Mouse (Mus musculus) monocyte, adult 5-6 weeks (primary cell): Measurements from ENCODE around the gene Rgs9. TPM values are rescaled to one million over a fixed set of nuclear protein-coding genes. Genes with fewer than 3 reads are reported as not detected.
"Not testable (repeated sequence)": the region's sequence is repeated elsewhere in the genome, so short reads cannot be mapped to it uniquely, and the experiment has no call there.

ENCODE experiments used
- ATAC-seq: fragments of 153-309, 156-312 bp; replicated peaks from 2 replicates; pipeline ENCODE4 v1.8.0; 2017; ENCODE audit warnings: mild to moderate bottlenecking; ENCODE audit not compliant: low TSS enrichment, insufficient number of reproducible peaks, severe bottlenecking, poor library complexity, low FRiP score
- total RNA-seq: library from RNA; stranded (forward); fragments of 200-1000, 200-491, 200-594 nt; gene quantifications from 3 replicates; pipeline ENCODE4 v1.2.3, GENCODE M21; 2017

Rgs9 gene
- total RNA-seq, 1 experiment from 2014 or later: 0.19 TPM

DNA sequence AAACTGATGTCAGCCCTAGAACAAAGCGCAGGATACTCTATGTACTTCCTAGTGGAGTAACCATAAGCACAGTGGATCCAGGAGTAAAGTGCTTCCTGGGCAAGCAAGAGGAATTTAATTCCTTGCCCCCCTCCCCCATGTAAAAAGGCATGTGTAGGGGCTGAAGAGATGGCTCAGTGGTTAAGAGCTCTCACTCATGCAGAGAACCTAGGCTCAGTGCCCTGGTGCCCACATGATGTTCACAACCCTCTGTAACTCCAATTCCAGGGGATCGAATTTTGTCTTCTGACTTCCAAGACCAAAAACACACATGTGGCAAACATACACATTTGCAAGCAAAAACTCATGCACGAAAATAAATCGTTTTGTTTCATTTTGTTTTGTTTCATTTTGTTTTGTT is 21.5 kb upstream of the Rgs9 start:
- ATAC-seq: no peak

DNA sequence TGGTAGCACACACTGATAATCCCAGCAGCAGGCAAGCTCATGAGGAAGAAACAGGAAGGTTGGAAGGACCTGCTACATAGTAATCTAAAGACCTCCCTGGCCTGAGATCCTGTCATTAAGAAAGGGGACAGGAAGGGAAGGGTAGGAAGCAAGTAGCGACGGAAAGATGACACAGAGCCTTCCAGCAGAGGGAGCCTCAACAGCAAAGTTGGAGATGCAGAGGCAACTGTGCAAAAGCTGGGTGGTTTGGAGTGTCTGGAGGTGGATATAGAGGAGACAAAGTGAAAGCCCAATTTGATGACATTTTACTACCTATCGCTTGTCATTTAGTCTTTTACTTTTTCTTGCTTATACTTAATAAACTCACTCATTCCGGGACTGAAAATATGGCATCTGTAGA is 19.0 kb upstream of the Rgs9 start:
- 0 out of 2 replicates have a peak, but pooled peaks have one; percentile 24 for ATAC-seq

DNA sequence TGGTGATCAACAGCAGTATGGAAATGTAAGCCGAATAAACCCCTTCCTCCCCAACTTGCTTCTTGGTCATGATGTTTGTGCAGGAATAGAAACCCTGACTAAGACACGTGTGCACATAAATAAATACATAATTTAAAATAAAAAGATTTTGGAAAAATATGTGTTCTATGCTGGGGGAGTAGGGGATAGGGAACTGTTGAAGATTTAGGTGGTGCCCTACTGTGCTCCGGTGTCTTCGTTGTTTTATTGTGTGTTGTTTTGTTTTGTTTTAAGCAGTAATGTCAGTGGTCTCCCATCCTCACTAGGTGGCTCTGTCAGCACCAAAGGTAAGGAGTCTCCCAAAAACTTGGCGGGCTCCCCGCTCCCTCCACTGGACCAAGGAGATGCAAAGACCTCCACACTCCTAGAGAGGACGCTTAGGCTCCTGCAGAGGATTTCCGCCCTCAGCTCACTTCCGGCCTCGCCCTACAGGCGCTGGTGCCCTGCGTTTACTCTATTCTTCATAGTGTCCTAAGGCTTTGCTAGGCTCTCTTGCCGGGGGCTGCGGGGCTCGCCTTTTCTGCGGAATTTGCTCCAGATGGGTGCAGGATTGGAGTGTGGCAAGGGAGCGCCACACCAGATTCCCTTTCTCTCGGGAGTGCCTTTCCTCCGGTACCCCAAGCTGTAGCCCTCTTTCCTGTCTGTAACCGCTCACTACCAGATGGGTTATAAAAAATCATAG is 14.1 kb upstream of the Rgs9 start:
- ATAC-seq: peak; percentile 83

DNA sequence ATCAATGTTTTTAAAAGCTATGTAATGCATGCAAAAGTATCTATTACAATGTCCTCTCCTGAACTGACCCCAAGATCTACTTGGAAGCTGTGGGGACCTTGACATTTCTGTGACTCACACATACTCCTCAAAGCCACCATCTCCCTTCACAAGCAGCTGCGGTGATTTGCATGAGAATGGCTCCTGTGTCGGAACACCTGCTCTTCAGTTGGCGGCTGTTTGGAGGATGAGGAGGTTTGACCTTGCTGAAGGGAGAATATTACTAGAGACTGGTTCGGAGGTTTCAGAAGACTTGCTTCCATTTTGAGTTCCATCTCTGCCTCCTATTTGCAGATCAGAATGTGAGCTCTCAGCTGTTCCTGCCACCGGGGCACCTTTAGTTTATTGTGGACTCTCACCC is 7.8 kb upstream of the Rgs9 start:
- no peak for ATAC-seq

DNA sequence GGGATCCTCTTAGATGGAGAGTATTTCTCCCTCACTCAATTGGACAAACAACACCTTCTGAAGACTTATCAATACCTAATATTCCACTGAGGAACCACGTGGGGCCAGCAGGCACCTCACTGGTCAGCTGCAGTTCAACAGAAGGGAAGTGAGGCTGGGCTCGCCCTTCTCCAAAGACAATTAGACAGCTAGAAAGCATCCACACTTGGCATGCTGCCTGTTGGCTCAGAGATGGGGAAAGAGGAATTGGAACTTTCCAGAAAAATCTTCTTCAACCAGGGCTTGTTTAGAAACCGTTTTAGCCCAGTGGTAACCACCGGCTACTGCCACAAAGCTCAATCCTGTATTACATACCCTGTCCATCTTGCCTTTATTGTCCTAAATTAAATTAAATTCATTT is 4.4 kb upstream of the Rgs9 start:
- ATAC-seq: no peak

DNA sequence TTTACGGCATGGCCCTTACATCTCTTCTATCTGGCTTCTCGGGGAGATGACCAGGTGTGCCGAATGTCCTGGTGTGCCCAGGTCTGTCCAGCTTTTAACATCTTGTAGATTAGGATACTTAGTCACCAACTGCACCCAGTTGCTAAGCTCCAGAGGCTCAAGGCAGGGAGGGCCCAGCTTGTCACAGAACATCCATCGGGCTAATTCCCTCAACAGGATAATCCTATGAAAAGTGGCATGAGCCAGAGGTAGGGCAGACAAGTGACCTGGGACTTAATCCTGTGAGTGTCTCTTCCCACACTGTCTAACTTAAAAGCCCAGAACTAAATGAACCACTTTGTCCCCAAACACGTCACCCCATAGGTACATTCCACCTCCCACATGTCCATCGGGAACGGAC is 898 bp downstream of the Rgs9 start:
- no peak for ATAC-seq

DNA sequence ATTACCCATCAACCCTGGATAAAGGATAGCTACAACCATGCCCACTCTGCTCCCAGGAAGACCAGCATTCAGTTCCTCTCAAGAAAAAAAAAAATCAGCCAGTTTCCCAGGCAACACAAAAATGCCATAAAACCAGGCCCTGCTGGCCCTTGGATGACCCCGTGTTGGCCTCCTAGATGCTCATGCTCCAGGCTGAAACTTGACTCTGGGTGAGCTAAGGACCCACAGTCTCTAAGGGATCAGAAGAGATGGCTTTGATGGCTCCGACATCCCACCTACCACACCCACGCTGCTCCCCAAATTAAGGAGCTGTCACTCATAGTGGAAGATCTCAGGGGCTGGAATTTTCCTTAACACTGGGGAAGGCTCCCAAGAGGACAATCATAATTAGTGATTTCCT is 5.9 kb downstream of the Rgs9 start:
- ATAC-seq: no peak

DNA sequence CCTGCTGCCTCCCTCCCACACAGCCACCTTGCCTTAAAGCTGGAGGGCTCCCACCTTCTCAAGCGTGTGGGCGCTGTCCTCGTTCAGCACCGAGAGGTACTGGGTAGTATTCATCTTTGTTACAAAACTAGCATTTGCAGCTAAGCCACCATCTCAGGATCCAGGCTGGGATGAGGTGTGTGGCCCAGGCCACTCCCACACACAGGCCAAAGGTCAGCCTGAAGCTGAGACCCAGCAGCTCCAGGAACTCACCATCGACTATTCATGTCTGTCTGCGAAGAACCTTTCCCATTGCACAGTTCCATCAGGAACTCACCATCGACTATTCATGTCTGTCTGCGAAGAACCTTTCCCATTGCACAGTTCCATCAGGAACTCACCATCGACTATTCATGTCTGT is 8.6 kb downstream of the Rgs9 start:
- ATAC-seq: not testable (repeated sequence)

DNA sequence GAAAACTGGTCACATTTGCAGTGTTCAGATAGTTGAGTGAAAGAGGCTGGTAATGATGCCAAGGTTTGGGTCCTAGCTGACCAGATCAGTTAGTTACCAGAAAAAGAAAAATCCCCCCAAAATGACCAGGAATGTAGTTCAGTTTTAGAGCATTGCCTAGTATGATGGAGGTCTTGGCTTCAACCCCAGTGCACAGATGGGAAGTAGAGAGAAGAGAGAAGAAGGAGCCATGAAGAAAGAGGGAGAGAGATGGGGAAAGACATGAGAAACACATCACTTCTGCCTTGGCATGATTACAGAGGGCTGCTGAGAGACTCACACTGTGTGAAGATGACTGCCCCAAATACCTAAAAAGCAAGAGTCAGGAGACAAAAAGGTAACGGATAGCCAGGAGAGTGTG is 13.1 kb downstream of the Rgs9 start:
- no peak for ATAC-seq

DNA sequence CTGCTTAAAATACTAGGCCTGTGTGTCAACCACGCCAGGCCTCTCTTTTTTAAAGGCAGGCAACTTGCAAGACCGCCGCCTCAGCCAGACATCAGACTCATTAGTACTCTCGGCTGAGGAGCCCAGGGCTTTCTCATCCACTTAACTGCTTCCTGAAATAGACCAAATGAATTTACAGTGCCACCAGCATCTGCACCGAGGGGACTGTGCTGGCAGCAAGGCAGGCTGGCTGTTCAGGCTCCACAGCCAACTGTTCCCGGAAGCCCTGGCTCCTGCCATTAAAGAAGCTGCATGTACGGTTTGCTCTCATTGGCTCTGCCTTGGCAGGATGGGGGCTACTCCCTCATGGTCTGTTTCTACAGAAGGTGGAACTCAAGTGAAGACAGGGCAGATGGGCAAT is 19.7 kb downstream of the Rgs9 start:
- ATAC-seq: no peak

DNA sequence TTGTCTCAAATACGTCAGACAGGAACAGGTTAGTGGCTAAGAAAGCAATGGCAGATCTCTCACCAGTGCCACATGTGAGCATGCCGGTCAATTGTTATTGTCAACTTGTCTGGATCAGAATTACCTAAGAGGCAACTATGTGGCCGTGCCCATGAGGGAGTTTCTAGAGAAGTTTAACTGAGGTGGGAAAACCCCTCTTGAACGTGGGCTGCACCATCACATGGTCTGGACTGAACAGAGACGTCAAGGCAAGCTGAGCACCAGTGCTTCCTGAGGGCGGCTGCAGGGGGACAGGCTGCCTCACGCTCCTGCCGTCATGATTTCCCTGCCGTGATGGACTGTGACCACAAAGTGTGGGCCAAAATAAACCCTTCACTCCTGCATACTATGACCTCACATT is 26.5 kb downstream of the Rgs9 start:
- ATAC-seq: no peak

DNA sequence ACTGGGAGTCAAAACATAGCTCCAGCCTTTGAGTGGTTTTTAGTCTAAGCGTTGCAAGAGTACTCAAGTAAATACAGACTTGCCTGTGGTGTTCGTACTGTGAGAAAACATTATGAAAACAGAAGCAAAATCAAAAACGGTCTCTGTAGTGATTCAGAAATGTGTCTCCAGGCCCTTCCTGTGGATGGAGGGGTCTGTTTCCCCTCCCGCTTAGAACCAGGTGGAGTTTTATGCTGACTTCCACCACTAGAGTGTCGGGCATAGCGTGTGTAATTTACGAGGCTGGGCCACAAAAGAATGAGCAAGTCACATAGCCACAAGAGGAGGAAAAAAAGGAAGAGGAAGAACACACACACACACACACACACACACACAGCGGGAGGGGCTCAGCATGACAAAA is 27.6 kb downstream of the Rgs9 start:
- ATAC-seq: no peak

DNA sequence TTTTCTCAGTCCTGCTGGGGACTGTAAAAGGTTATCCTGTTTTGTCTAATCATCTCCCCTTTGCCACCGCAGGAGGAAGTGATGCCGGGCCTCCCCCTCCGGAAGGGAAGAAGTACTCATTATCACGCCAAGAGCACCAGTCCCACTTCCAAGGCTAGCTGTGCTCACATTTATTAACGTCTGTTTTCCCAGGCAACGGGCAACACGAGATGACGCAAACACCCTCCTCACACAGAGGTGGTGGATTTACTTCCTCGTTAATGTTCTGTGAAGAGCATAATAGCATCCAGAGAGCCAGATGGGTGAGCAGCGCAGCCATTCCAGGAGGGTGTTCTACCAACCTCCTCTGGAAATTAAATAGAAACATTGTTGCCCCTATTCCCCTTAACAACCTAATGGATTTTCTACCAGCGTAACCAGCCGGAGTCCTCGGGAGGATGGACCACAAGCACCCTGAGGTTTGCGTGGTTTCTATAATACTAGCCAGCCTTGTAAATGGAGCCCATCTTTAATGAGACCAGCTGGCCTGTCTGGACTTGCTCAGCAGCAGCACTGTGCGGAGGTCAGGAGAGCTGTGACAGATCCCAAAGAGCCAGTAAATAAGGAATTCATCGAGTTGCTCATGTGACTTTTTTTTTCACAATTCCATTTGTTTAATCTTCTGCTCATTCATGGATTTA is 28.1 kb downstream of the Rgs9 start:
- ATAC-seq: peak; percentile 36

DNA sequence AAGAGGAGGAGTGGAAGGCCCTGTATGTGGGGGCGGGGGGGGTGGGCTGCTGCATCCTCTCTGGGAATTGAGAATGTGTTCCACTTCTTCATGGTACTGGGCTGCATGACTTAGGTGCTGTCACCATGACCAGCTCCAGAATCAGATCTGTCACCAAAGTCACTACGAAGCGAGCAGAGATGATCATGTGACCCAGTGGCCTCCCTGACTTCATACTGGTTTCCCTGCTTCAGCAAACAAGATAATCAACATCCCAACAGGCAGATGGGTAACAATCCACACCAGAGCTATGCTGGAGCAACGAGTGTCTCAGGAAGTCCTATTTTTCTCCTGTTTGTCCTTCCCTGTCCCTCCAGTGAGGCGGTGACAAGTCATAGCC is 28.7 kb downstream of the Rgs9 start:
- ATAC-seq: no peak

DNA sequence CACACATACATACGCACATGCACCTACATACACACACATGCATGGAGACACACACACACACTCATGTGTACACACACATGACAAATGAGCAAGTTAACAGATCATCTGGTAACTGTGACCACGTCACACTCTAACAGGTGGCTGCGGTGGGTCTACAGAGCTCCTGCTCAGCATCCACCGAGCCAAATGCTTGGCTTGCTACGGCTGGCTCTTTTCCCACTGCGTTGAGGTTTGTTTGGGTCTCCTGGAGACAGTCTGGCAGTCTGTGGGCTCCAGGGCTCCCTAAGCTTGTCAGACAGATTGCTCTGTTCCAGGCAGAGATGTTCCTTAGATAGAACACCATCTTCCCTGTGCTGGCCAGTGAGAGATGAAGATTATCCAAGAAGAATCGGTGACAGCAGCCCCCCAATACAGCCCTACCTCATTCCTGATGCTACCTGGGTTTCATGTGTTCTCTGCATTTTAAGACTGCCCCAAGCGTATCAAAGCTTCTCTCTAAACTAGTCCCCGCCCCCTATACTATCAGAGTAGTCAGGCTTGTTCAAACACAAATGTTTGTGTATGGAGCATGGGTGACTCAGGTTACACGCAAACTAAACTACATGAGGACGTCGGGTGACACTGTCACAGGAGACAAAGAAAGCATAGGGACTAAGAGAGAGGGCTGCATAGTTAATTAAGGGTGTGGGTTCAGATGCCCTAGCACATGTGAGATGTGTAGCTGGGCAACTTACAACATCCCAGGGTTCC is 31.6 kb downstream of the Rgs9 start:
- no peak for ATAC-seq

DNA sequence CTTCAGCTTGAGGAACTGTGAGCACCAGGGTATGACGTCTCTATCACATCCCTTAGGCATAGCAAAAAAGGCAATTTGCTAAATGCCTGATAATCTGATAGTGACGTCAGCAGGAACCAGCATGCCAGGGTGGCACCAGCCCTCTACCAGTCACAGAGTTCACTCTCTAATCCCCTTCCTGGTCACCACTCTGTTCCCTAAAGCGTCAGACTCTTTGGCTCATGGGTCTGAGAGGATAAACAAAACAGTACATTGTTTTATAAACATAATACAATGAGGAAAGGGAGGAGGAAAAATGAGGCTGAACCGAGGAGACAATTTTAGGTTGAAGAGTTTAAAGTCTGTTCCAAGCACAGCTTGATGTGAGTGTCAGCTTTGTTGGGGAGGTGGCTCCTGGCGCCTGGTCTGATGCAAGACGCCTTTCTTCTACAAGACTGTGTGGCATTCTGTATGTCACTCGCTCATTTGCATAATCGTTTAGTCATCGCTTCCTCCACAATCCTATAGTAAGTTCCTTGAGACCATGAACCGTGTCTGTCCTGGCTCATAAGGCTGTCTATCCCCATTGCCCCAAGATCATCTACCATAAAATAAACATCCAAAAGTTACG is 33.7 kb downstream of the Rgs9 start:
- ATAC-seq: no peak

DNA sequence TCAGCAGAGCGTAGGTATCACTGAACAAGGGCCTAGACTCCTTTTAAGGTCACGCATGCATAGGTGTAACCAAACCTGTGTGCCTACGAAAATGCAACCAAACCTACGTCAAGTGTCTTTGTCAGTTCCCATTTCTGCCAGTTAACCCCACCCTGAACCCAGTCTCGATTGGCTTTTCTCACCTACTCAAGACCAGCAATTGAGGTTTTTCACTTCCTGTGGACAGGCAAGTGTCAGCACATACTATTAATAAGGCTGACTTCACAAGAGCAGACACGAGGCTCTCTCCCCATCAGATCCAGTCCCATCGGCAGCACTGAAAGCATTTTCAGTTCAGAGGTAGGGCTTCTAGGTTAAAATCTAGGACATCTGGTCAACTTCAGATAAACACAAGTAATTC is 37.4 kb downstream of the Rgs9 start:
- ATAC-seq: no peak

DNA sequence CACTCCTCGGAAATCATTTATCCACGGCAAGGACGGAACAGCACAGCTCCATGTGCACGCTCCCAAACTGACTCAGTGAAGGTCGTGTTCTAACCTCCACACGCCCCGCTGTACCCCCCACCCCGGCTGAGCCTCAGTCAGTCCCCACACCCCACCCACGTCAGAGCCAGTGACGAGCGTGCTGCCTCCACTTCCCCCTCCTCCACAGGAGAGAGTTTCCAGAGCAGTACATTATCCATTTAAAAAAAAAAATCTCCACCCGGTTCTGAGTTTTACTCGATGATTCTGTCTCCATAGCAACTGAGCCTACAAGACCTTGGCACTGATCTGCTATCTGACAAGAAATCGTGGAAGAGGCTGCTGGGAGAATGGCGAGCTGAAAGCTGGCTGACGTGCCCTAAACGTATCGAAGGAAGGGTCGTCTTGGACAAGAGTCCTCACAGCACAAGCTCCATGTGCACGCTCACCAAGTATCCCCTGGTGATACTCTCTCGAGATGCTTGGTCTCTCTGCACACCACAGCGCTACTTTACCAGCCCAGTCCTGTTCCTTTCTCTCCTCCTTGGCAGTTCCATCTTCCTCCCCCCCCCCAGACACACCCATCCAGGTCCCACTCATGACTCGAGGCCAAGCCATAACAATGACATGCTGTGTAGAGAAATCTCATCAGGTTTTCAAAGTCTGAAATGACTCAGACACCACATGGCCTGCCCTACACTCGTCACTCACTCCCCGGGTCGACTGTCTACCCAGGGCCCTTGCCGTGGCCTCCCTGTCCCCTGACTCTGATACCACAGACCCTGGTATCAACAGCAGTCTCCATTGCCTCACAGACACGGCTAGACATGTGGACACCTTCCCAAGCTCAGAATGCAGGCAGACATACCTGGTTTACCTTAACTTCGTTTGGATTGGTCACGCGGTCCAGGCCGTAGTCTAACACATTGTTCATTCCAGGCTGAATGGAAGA is 38.7 kb downstream of the Rgs9 start:
- no peak for ATAC-seq
